Mouse (Mus musculus) gastrocnemius, postnatal 4 days (tissue): ENCODE measurements around the gene Plekha6. TPM values are rescaled to one million over a fixed set of nuclear protein-coding genes. Genes with fewer than 3 reads are reported as not detected.

ENCODE experiments used
- DNase-seq, 2 experiments: peaks; one replicate each; pipeline ENCODE4 v3.0.0; 2021 to 2022; ENCODE audit warnings: low spot score in 2 of 2, mixed read lengths in 2 of 2
- total RNA-seq, 2 experiments: library from RNA; stranded (reverse); gene quantifications; 2 replicates each; pipeline ENCODE4 v1.2.3; 2021

Gene Plekha6
- total RNA-seq, 2 experiments from 2014 or later: 12.6 to 14.4 TPM

DNA sequence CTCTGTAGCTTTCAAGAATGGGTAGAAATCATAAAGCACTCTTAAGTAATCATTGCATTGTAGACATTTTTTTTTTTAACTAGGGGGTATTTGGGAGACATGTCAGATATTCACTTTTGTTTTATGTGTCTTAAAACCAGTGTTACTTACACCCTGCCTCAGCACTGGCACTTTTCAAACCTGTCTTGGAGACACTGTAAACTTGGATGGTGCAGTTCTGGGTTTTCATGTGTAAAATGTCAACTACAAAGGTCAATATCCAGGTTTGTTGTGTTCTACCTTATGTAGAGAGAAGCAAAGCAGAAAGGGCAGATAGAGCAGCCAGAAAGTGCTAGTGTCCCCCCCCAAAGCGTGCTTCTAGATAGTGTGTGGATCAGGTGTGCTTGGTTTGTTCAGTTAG, 25.6 kb upstream of the Plekha6 start:
- DNase-seq: no peak

DNA sequence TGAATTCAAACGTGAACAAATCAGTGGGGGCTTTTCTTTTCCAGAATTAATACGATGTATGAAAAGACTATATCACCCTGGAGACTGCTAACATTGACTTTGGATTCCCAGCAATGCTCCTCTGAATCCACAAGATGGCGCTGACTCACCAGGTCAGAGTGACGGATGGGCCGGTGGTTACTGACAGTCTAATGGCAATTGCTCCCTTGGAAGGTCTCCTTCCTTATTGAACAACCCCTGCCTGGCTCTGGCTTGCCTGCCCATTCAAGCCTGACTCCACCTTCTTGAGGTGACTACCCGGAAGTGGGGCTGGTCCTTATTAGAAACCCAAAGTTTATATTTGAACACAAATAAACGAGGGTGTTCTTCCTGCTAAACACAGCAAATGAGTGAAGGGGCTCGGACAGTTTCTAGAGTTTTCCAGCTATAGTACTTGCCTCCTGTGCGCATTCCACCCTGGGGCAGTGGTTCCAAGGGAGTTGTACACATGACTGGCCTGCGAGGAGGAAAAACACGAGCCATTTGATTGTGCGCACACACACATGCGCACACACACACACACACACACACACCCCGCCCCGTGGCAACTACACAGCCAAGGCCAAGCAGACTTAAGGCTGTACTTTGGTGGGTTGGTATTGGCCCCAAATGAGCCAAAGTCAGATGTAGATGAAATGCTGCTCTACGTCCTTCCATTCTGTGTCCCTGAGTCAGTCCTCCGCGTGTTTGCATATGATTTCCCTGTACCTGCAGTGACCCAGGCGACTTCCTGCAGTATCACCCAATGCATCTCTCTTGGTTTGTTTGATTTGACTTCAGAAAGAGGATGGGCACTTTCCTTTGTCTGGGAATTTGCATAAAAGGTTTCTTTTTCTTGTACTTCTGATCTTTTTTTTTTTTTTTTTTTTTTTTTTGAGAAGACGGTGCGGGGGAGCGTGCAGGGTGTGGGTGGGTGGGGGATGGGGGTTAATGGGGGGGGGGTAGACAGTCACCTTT, 17.7 kb upstream of the Plekha6 start:
- no peak for DNase-seq

DNA sequence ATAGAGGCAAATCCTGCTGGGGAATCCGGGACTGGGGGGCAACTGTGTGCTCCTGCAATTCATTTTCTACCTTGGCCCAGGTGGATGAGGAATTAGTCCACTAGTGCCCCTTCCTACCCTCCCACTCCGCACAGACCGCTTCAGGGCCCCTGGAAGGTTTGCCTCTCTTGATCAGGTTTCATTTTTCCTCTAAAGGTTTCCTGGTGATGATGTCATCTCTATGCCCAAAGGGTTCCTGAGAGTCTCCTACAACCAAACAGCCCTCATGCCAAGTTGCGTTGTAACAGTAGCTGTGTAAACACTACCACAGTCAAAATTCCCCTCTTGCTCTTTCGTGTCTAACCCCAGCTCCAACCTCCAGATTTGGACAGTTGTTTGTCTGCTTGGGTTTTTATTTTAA, 16.7 kb upstream of the Plekha6 start:
- no peak for DNase-seq

DNA sequence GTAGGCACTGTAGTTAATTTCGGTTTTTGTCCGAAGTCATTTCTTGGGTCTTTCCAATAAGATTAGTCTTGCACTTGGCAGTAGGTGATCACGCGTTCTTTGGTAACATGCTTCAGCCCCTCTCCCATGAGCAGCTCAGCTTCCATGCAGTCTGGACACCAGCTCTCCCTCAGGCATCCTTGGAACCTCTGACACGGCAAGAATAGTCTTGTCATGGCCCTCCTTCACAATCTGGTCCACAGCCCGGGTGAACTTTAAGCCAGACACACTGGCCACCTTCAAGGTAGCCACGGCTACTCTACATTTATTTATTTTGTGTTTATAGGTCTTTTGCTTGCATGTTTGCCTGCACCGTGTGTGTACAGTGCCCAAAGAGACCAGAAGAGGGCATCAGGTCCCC, 15.9 kb upstream of the Plekha6 start:
- DNase-seq: no peak

DNA sequence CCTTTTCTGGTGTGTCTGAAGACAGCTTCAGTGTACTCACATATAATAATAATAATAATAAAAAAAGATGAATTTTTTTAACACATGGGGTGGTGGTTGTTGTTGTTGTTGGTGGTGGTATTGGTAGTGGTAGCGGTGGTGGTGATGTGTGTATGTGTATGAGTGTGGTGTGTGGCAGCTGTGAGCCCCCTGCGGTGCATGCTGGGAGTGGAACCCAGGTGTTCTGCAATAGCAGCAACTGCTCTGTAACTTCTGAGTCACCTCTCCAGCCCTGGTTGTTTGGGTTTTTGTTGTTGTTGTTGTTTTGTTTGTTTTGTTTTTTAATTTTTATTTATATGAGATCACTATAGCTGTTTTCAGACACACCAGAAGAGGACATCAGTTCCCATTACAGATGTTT, 13.5 kb upstream of the Plekha6 start:
- DNase-seq: no peak

DNA sequence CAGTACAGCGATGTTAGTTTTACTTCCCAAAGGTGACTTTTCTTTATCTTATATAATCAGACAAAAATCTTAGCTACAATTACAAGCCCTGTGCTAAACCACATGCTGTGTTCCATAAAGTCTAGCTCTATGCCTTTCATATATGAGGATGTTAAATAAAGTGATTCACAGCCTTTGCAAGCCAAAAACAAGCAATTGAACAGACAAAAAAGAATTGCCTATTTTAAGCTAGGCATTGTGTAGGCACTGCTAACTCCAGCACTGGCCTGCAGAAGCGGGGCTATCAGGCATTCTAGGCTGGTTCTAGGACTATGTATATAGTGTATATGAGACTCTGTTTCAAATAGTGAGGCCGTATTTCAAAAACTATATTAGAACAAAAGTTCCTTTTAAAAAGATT, 11.8 kb upstream of the Plekha6 start:
- no peak for DNase-seq

DNA sequence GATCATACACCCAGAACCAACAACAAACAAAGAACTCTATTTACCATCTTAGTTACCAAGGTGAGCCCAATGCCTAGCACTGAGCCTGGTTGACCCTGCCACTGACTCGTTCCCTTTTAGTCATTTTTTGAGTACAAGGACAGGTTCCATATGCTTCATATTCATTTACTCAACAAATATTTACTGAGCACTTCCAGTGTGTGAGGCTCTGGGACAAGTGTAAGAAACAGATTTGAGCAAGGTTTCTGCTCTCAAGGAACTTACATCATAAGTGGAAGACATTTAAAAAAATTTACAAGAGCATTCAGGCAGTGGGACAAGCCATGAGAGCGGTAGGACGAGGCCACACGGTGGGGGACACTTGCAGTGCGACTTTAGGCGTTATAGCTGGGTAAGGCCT, 8.7 kb upstream of the Plekha6 start:
- no peak for DNase-seq

DNA sequence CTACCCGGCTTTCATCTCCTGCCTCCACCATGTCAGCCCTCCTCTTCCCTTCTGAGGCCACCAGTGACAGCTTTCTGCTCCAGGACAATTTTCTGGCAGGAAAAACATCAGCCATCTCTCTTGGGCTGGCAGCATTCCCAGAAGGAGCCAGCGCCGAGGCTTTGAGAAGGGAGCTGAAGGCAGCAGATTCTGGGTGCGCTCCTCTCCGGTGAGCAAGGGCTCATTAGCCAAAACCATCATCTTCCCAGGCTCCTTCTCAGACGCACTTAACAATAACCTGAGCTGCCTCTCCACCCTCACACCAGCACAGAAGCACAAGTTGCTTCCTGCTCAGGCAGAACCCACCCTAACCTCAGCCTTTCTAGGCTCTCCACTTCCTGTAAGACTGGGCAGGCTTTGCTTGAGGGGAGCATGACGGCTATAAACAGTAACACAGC, 4.9 kb upstream of the Plekha6 start:
- DNase-seq: no peak

DNA sequence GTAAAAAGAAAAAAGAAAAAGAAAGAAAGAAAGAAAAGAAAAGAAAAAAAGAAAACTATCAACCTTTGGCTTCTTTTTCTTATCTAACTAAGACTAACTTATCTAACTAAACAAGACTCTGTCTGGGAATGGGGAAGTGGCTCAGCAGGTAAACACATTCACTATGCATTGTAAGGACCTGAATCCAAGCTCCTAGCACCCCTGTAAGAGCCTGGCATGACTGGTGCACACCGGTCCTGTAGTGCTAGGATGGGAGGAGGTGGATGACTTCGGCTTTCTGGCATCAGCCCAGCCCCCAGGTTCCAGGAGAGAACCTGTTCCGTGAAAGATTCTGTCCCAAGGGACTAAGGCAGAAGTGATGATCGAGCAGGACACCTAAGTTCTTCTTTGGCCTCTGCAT, 2.5 kb upstream of the Plekha6 start:
- DNase-seq: no peak

DNA sequence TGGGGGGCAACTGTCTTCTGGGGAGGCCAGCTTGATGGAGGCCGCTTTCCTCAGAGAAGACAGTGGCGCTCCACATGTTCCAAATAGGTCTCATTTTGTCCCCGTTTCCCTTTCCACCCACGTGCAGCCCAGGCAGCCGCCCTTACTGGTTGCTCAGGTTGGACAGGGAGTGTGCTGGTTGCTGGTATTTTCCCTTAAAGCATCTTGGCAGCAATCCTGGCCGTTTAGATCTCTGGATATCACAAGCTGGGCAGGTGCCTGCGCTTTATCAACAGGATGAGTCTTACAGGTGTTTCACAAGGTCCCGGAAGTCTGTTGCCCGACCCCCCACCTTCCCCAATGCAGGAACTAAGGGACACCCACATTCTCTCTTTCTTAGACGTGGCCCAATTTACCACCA, 2.0 kb upstream of the Plekha6 start:
- DNase-seq: no peak

DNA sequence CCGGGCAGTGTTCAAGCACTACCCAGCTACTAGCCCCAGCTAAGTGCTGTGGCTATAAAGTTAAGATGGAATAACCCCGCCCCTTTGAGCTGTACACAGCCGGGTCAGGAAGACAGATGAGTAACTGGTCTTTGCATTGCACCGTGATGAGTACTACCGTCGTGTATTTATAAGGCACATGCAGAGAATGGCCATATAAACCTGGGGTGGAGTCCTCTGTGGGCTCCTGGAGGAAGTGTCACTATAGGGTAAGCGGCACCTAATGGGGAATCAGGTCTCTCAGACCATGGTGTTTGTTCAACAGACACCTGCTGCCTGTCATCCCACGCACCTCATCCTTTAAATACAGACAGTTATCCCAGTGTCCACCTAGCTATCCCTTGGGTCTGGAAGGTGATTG, 1.0 kb upstream of the Plekha6 start:
- no peak for DNase-seq

DNA sequence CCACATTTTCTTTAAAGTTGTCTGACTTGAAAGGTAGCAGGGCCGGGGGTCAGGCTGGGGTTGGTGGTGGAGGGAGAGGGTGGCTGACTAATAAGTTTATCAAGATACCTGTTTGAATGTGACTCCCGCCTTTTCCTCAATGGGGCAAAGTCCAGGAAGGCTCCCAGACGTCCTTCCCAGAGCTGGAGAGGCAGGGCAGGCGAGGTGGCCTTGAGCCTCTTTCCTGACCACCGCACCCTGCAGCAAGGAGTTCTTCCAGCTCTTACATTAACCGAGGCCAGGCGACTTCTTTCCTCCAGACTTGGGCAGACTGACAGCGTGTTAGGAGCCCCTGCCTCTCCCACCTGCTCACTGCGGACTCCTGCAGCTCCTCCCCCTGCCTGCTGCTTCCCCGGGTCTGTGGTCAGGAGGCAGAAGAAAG, 591 bp downstream of the Plekha6 start:
- DNase-seq: no peak

DNA sequence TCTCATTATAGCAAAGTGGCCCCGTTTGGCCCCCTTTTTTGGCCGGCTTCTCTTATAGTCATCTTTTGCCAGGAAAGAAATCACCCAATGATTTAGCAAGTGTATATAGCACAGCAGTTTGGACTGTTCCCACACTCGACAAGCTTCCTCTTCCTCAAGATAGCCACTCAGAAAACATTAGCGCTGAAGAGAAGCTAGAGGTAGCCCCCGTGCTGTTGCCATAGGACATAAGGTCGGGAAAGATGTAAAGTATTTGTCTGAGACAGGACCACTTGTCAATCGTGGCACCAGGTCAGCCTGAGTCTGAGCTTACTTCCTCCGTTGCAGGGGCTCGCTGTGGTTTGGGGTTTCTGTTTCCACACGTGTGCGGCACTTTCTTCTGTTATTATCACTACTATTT, 1.1 kb downstream of the Plekha6 start:
- no peak for DNase-seq

DNA sequence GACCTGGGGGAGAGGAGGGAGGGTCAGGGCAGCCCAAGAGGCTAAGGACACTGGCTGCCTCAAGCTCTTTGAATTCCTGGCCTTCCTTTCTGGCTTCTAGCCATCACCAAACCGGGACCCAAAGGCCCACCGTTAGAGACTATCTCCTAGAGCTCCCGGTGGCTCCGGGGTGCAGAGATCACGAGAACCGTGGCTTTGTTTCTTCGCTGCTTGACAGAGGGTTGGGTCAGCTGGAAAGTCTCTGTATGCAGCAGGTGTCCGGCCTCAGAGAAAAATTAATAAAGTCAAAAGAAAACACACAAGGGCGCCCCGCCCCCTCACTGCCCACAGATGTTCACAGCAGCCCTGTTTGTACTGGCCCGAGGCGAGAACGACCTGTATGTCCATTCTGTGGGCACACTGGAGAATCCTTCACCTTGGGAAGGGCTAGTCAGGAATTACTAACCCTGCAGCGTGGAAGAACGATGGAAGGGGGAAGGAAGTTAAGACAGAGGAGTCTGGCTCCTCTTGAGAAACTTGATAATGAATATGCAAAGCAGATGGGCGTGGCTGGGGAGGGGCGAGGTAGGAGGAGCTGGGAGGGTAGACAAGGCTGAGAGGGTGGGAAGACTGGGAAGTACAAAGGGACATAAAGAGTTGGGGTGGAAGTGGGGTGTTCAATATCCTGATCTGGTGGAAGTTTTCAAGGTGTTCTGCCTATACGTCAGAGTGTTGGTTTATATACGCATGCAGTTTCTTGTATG, 4.5 kb downstream of the Plekha6 start:
- DNase-seq: no peak

DNA sequence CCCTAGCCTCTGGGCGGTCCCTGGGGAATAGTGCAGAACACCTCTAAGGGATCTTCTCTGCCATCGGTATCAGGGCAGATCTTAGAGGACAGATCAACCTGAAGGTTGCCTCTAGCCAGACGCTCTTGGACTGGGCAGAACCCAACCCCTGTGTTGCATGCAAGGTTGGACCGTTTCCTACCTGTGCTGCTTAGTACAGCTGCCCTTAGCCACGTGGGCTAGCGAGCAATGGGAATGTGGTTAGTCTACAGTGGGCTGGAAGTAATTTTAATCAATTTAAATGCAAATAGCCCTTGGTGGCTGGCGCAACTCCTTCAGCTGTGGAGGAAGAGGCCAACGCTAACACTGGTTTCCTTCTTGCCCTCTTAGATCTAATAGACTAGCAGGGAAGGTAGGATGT, 6.2 kb downstream of the Plekha6 start:
- DNase-seq: no peak

DNA sequence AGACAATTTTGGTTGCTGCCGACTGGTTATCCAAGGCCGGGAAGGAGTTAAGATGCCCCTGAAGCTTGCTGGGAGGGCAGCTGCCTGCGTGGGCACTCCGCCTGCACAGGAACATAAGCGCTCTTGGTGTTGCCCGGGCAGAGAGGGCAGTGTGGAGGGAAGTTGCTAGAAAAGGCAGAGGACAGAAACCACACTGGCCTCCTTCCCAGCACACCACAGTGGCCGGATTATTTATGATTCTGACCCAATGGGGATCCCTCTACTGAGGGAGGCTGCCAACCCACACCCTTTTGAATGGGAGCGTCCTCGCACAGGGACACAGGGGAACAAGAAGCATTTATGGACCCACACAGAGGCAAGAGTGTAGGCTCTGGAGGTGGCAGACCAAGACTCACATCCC, 7.3 kb downstream of the Plekha6 start:
- no peak for DNase-seq

DNA sequence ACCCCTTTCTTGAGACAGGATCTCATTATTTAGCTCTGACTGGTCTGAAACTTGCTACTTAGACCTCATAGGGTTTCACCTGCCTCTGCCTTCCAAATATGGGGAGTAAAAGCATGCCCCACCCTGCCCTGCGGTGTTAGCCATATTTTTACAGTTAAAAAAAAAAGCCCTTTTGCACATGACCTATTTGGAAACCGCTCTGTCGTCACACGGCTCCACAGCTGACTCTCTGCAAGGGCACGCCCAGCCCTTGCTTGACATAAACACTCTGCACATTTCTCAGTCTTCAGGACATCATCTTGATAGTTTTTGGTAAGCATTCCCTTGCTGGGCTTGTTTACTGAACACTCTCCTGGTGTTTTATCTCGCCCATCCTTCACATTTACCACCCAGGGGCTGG, 11.1 kb downstream of the Plekha6 start:
- no peak for DNase-seq

DNA sequence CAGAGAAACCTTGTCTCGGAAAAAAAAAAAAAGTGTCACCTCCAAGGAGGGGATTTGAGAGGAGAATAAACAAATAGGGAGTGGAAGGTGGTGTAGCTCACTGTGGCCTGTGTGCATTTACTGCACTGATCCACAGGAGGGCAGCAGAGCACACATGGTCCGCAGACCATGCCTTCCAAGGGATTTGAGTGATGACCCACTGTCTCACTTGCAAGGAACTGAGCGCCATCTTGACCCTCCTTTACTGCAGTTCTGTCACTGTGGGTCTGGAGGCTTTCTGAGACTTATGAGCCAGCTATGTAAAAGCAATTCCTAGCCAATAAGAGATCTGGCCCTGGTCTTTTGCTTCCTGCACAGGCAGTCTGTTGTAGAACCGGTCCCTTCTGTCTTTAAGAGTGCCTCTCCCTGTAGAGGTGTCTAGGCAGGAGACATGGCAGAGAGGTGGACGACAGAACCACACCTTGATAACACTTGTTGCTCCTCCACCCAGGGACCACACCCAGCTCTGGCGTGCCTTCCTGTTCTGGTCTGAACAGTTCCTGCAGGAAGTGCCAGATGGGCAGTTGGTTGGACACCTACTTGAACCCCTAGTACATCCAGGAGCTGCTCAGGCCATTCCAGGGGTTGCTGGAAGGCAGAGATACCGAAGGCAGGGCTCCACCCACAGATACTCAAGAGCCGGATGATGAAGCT, 13.6 kb downstream of the Plekha6 start:
- DNase-seq: peak in 1 of 2 experiments; percentile 53

DNA sequence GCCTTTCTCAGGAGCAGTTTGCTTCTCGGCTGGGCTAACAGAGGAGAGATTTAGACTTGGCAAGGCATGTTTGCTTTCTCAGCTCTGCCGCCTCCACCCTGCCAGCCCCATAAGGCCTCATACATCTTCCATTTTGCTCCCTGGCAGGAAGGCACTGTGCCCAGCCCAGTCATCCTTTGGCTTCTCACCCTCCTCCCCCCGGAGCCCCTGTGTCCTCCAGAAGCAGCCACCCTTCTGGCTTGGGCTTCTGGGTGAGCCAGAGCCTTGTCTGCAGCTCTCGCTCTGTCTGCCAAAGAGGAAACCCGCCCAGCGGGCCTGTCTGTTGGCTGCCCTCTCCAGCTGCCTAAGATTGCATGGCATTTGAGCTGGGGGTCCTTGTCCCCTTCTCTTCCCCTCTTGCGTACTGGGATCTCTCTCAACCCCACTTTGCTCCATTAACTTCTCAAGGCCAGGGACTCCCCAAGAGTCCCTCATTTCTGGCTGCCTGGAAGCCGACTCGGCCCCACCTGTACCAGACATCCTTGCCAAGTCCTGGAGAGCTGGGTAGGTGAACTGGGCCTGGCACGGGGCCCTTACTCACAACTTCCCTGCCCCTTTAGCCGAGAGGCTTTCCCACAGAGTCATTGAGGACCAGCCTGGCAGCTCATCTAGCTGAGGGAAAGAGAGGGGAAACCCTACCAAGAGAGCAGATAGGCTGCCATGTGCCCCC, 14.9 kb downstream of the Plekha6 start:
- no peak for DNase-seq

DNA sequence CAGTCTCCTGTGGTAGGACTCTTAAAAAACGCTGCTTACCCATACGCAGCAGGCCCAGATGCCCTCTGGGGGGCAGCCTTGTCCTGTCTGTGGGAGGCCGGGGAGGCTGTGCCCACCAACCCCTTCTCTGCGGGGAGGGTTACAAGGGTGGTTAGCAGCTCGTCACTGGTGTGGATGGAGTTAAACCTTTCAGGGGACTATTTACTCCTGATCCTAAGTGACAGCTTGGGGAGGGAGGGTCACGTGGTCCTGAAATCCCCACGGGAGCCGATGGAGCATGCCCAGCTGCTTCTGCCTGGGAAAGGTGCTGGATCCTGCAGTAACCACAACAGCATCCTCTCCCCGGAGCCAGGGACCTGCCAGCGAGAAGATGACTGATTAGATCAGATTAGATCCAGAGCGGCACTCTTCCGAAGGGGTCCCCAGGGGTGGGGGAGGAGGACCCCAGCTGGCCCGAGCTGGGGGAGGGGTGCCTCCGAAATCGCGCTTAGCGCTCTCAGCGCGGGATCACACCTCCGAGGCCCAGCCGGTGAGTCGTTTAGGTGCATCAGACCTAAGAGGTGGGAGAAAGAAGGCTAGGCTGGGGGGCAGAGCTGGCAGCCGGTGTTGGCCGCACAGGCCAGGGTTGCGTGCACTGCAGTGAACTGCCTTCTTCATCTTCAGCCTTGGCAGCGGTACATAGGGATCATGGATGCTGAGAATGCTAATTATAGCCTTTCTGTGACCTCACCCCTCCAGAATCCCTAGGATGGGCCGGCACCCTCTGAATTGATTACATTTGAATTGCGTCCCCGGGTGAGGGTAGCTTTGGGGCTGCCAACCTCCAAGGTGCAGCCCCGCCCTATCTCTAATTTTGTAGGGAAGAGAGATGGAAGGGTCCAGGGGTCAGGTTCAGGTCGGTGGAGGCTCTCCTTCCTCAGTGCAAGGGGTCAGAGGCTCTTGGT, 17.3 kb downstream of the Plekha6 start:
- DNase-seq: peak; percentile 50 to 69
